Mouse (Mus musculus) heart, embryonic 15.5 days (tissue): ENCODE measurements at regions not wholly inside any gene's neighbourhood (a gene's known extent, or its start where the extent isn't known, plus 50 kb on each side); places are given as distances from the start of the nearest gene placed in this dataset.

Experiments
- ATAC-seq: fragments of 200-750 bp; cut with Nextera tagmentation; replicated peaks from 2 replicates; pipeline ENCODE4 v1.8.0; 2017; ENCODE audit warnings: low read depth, moderate TSS enrichment; ENCODE audit not compliant: insufficient number of reproducible peaks, insufficient read depth, low FRiP score
- H3K27ac ChIP-seq: fragments of 300-500 bp; sonication (generic); 2 replicates; pipeline ENCODE4 v1.5.1; 2015; ENCODE audit warnings: mild to moderate bottlenecking, inconsistent platforms
- H3K27me3 ChIP-seq: fragments of 300-500 bp; sonication (generic); 2 replicates; pipeline ENCODE4 v1.6.1; 2015; ENCODE audit warnings: inconsistent platforms
- H3K36me3 ChIP-seq: fragments of 300-500 bp; sonication (generic); 2 replicates; pipeline ENCODE4 v1.6.1; 2015; ENCODE audit warnings: mild to moderate bottlenecking, inconsistent platforms
- H3K4me1 ChIP-seq: fragments of 300-500 bp; sonication (generic); replicated peaks from 2 replicates; pipeline ENCODE4 v1.6.1; 2015; ENCODE audit warnings: inconsistent platforms
- H3K4me2 ChIP-seq: fragments of 300-500 bp; sonication (generic); 2 replicates; pipeline ENCODE4 v1.6.1; 2015; ENCODE audit warnings: inconsistent platforms, mild to moderate bottlenecking, moderate library complexity
- H3K4me3 ChIP-seq: fragments of 300-500 bp; sonication (generic); 2 replicates; pipeline ENCODE4 v1.5.1; 2015; ENCODE audit warnings: mild to moderate bottlenecking, inconsistent platforms
- H3K9ac ChIP-seq: fragments of 300-500 bp; sonication (generic); 2 replicates; pipeline ENCODE4 v1.6.1; 2015; ENCODE audit warnings: mild to moderate bottlenecking, inconsistent platforms
- H3K9me3 ChIP-seq: fragments of 300-500 bp; sonication (generic); replicated peaks from 2 replicates; pipeline ENCODE4 v1.6.1; 2016; ENCODE audit warnings: inconsistent platforms
- WGBS: fragments of 180-500 bp; shearing (Covaris S2); methylation state at CpG from one replicate; pipeline ENCODE4 v1.1.7; 2015; ENCODE audit warnings: mixed read lengths; 5-methylcytosine and 5-hydroxymethylcytosine counted together

- H3K4me2 ChIP-seq: no peak overlapping the region
- no peaks in the 10 kb centered on the region for H3K36me3 ChIP-seq
- ATAC-seq: no peak
- H3K9ac ChIP-seq: no peak overlapping the region
- H3K27ac ChIP-seq: no peak overlapping the region
- no peaks in the 10 kb centered on the region for H3K4me1 ChIP-seq
- 68% methylated on average over 3 of the region's 3 CpGs for WGBS
- no peaks in the 10 kb centered on the region for H3K9me3 ChIP-seq
- H3K27me3 ChIP-seq: no peaks in the 10 kb centered on the region
- H3K4me3 ChIP-seq: no peak overlapping the region
Observed at GRCm38 (mm10) chr13:6237201-6237600, 310.7 kb upstream of the Pitrm1 start.

- Histone ChIP-seq H3K36me3 (no peaks in the 10 kb centered on the region), H3K4me1 (no peaks in the 10 kb centered on the region), H3K9ac (no peak overlapping the region), H3K4me3 (no peak overlapping the region), H3K27ac (no peak overlapping the region), H3K27me3 (no peaks in the 10 kb centered on the region), H3K4me2 (no peak overlapping the region), H3K9me3 (no peaks in the 10 kb centered on the region)
- no peak for ATAC-seq
- WGBS: 64% methylated on average over 3 of the region's 3 CpGs
Observed at GRCm38 (mm10) chr13:6240855-6241254, 307.1 kb upstream of the Pitrm1 start.

GRCm38 (mm10) chr13:6241472-6242123 lies 306.4 kb upstream of the Pitrm1 start:
- 72% methylated on average over 5 of the region's 5 CpGs for WGBS
- Histone ChIP-seq H3K9ac (no peak overlapping the region), H3K9me3 (no peaks in the 10 kb centered on the region), H3K27me3 (no peaks in the 10 kb centered on the region), H3K27ac (no peak overlapping the region), H3K36me3 (no peaks in the 10 kb centered on the region), H3K4me3 (no peak overlapping the region), H3K4me2 (no peak overlapping the region), H3K4me1 (no peaks in the 10 kb centered on the region)
- ATAC-seq: no peak

- Histone ChIP-seq H3K9me3 (no peaks in the 10 kb centered on the region), H3K36me3 (no peaks in the 10 kb centered on the region), H3K4me3 (no peak overlapping the region), H3K9ac (no peak overlapping the region), H3K27ac (peak overlapping the region; percentile 71), H3K4me2 (no peak overlapping the region), H3K4me1 (peaks cover 11% of the 10 kb centered on the region), H3K27me3 (no peaks in the 10 kb centered on the region)
- ATAC-seq: peak; percentile 80; the same call in 1 of the 2 replicates
- WGBS: 41% methylated on average over 3 of the region's 3 CpGs
Observed at GRCm38 (mm10) chr13:6250106-6250505, 297.8 kb upstream of the Pitrm1 start.

- WGBS: 57% methylated on average over 4 of the region's 4 CpGs
- peak; percentile 55; the same call in 1 of the 2 replicates for ATAC-seq
- no peaks in the 10 kb centered on the region for H3K36me3 ChIP-seq
- H3K4me3 ChIP-seq: no peak overlapping the region
- no peak overlapping the region for H3K4me2 ChIP-seq
- no peaks in the 10 kb centered on the region for H3K9me3 ChIP-seq
- peaks cover 11% of the 10 kb centered on the region for H3K4me1 ChIP-seq
- no peak overlapping the region for H3K9ac ChIP-seq
- peak overlapping the region; percentile 71 for H3K27ac ChIP-seq
- H3K27me3 ChIP-seq: no peaks in the 10 kb centered on the region
Observed at GRCm38 (mm10) chr13:6251025-6251862, 296.7 kb upstream of the Pitrm1 start.

- Histone ChIP-seq H3K4me3 (no peak overlapping the region), H3K36me3 (no peaks in the 10 kb centered on the region), H3K4me1 (peaks cover 11% of the 10 kb centered on the region), H3K4me2 (no peak overlapping the region), H3K27ac (no peak overlapping the region), H3K27me3 (no peaks in the 10 kb centered on the region), H3K9ac (no peak overlapping the region), H3K9me3 (no peaks in the 10 kb centered on the region)
- ATAC-seq: no peak
- 39% methylated on average over 3 of the region's 3 CpGs for WGBS
Observed at GRCm38 (mm10) chr13:6252100-6252499, 295.8 kb upstream of the Pitrm1 start.

GRCm38 (mm10) chr13:6255303-6255702 lies 292.6 kb upstream of the Pitrm1 start:
- ATAC-seq: no peak
- Histone ChIP-seq H3K9ac (no peak overlapping the region), H3K4me3 (no peak overlapping the region), H3K27ac (no peak overlapping the region), H3K9me3 (no peaks in the 10 kb centered on the region), H3K4me2 (no peak overlapping the region), H3K4me1 (peaks cover 11% of the 10 kb centered on the region), H3K36me3 (no peaks in the 10 kb centered on the region), H3K27me3 (no peaks in the 10 kb centered on the region)
- 84% methylated on average over 5 of the region's 5 CpGs for WGBS

- H3K9ac ChIP-seq: no peak overlapping the region
- H3K27me3 ChIP-seq: no peaks in the 10 kb centered on the region
- ATAC-seq: no peak
- peaks cover 6% of the 10 kb centered on the region for H3K4me1 ChIP-seq
- no peak overlapping the region for H3K4me3 ChIP-seq
- H3K27ac ChIP-seq: no peak overlapping the region
- no peaks in the 10 kb centered on the region for H3K36me3 ChIP-seq
- H3K4me2 ChIP-seq: no peak overlapping the region
- H3K9me3 ChIP-seq: no peaks in the 10 kb centered on the region
Observed at GRCm38 (mm10) chr13:6255728-6256496, 292.0 kb upstream of the Pitrm1 start.

GRCm38 (mm10) chr13:6258456-6258855 lies 289.5 kb upstream of the Pitrm1 start:
- H3K9me3 ChIP-seq: no peaks in the 10 kb centered on the region
- no peaks in the 10 kb centered on the region for H3K27me3 ChIP-seq
- 63% methylated on average over 1 of the region's 1 CpGs for WGBS
- H3K4me2 ChIP-seq: no peak overlapping the region
- H3K9ac ChIP-seq: no peak overlapping the region
- H3K4me1 ChIP-seq: no peaks in the 10 kb centered on the region
- ATAC-seq: no peak
- no peak overlapping the region for H3K4me3 ChIP-seq
- no peak overlapping the region for H3K27ac ChIP-seq
- H3K36me3 ChIP-seq: no peaks in the 10 kb centered on the region

GRCm38 (mm10) chr13:6260321-6260865 lies 287.6 kb upstream of the Pitrm1 start:
- H3K4me2 ChIP-seq: no peak overlapping the region
- no peak overlapping the region for H3K4me3 ChIP-seq
- ATAC-seq: no peak

GRCm38 (mm10) chr13:6261458-6261857 lies 286.5 kb upstream of the Pitrm1 start:
- 79% methylated on average over 4 of the region's 4 CpGs for WGBS
- H3K9ac ChIP-seq: no peak overlapping the region
- no peaks in the 10 kb centered on the region for H3K36me3 ChIP-seq
- H3K4me2 ChIP-seq: no peak overlapping the region
- H3K4me1 ChIP-seq: no peaks in the 10 kb centered on the region
- no peak for ATAC-seq
- no peaks in the 10 kb centered on the region for H3K9me3 ChIP-seq
- H3K4me3 ChIP-seq: no peak overlapping the region
- no peaks in the 10 kb centered on the region for H3K27me3 ChIP-seq
- H3K27ac ChIP-seq: no peak overlapping the region

More at GRCm38 (mm10) chr13:6260321-6260865, 287.6 kb upstream of the Pitrm1 start:
- Histone ChIP-seq H3K9me3 (no peaks in the 10 kb centered on the region), H3K36me3 (no peaks in the 10 kb centered on the region), H3K27ac (no peak overlapping the region), H3K9ac (no peak overlapping the region), H3K27me3 (no peaks in the 10 kb centered on the region), H3K4me1 (no peaks in the 10 kb centered on the region)
- 81% methylated on average over 3 of the region's 3 CpGs for WGBS
